Mouse (Mus musculus) neural tube, embryonic 12.5 days (tissue): Measurements from ENCODE around the gene Tnpo1. TPM values are rescaled to one million over a fixed set of nuclear protein-coding genes. Genes with fewer than 3 reads are reported as not detected.
A peak's percentile ranks its signal among the peaks of the same experiment; 100 is the strongest.

Experiments
- ATAC-seq: fragments of 200-750 bp; cut with Nextera tagmentation; 2 replicates; pipeline ENCODE4 v1.8.0; 2017; ENCODE audit warnings: low read depth, mild to moderate bottlenecking, moderate TSS enrichment, moderate library complexity; ENCODE audit not compliant: low FRiP score
- H3K27ac ChIP-seq: fragments of 300-500 bp; sonication (generic); 2 replicates; pipeline ENCODE4 v1.5.1; 2016
- H3K27me3 ChIP-seq: fragments of 300-500 bp; sonication (generic); replicated peaks from 2 replicates; pipeline ENCODE4 v1.6.1; 2016; ENCODE audit warnings: mild to moderate bottlenecking
- H3K36me3 ChIP-seq: fragments of 300-500 bp; sonication (generic); 2 replicates; pipeline ENCODE4 v1.6.1; 2016; ENCODE audit warnings: mild to moderate bottlenecking
- H3K4me1 ChIP-seq: fragments of 300-500 bp; sonication (generic); 2 replicates; pipeline ENCODE4 v1.6.1; 2016
- H3K4me2 ChIP-seq: fragments of 300-500 bp; sonication (generic); replicated peaks from 2 replicates; pipeline ENCODE4 v1.6.1; 2016; ENCODE audit warnings: mild to moderate bottlenecking
- H3K4me3 ChIP-seq: fragments of 300-500 bp; sonication (generic); 2 replicates; pipeline ENCODE4 v1.5.1; 2016
- H3K9ac ChIP-seq: fragments of 300-500 bp; sonication (generic); 2 replicates; pipeline ENCODE4 v1.6.1; 2016; ENCODE audit warnings: mild to moderate bottlenecking
- H3K9me3 ChIP-seq: fragments of 300-500 bp; sonication (generic); 2 replicates; pipeline ENCODE4 v1.6.1; 2016; ENCODE audit warnings: mild to moderate bottlenecking
- WGBS: fragments of 180-500 bp; shearing (Covaris S2); methylation state at CpG from one replicate; pipeline ENCODE4 v1.1.7; 2016; 5-methylcytosine and 5-hydroxymethylcytosine counted together
- polyA plus RNA-seq: library from polyadenylated mRNA; unstranded; fragments of >200 nt; fragmentation: Nextera tagmentation; extraction: Ambion mirVana; gene quantifications from 2 replicates; pipeline ENCODE4 v1.2.1, GENCODE M21; 2016

Gene Tnpo1
- polyA plus RNA-seq, 1 experiment from 2014 or later = 76.4 TPM

GRCm38 (mm10) chr13:98922806-98923205, 3.4 kb downstream of the Tnpo1 start:
- no peak overlapping the region for H3K27ac ChIP-seq
- no peak for ATAC-seq
- no peak overlapping the region for H3K4me3 ChIP-seq
- H3K4me1 ChIP-seq = peaks cover 20% of the 10 kb centered on the region
- H3K27me3 ChIP-seq = no peaks in the 10 kb centered on the region
- H3K9ac ChIP-seq = no peak overlapping the region
- no peaks in the 10 kb centered on the region for H3K9me3 ChIP-seq
- 95% methylated on average over 3 of the region's 3 CpGs for WGBS
- peaks cover 25% of the 10 kb centered on the region for H3K36me3 ChIP-seq
- 0 out of 2 replicates have a peak overlapping the region, but pooled peaks have one; percentile 7 for H3K4me2 ChIP-seq

GRCm38 (mm10) chr13:98921276-98921675, 4.9 kb downstream of the Tnpo1 start:
- peak overlapping the region; percentile 6; the same call in 1 of the 2 replicates for H3K4me2 ChIP-seq
- H3K9ac ChIP-seq = no peak overlapping the region
- no peak for ATAC-seq
- peaks cover 20% of the 10 kb centered on the region for H3K4me1 ChIP-seq
- no peak overlapping the region for H3K4me3 ChIP-seq
- no peaks in the 10 kb centered on the region for H3K9me3 ChIP-seq
- H3K27ac ChIP-seq = no peak overlapping the region
- WGBS = 94% methylated on average over 7 of the region's 7 CpGs
- no peaks in the 10 kb centered on the region for H3K27me3 ChIP-seq
- H3K36me3 ChIP-seq = peaks cover 25% of the 10 kb centered on the region

GRCm38 (mm10) chr13:98920300-98920699, 5.9 kb downstream of the Tnpo1 start:
- no peak overlapping the region for H3K4me2 ChIP-seq
- H3K27ac ChIP-seq = no peak overlapping the region
- no peak overlapping the region for H3K4me3 ChIP-seq
- H3K27me3 ChIP-seq = no peaks in the 10 kb centered on the region
- H3K9ac ChIP-seq = no peak overlapping the region
- H3K36me3 ChIP-seq = peaks cover 25% of the 10 kb centered on the region
- H3K9me3 ChIP-seq = no peaks in the 10 kb centered on the region
- H3K4me1 ChIP-seq = peaks cover 24% of the 10 kb centered on the region
- WGBS = 82% methylated on average over 3 of the region's 3 CpGs
- no peak for ATAC-seq

GRCm38 (mm10) chr13:98919695-98920094, 6.5 kb downstream of the Tnpo1 start:
- WGBS = 91% methylated on average over 8 of the region's 8 CpGs
- no peak overlapping the region for H3K4me3 ChIP-seq
- no peak for ATAC-seq
- H3K27ac ChIP-seq = no peak overlapping the region
- H3K27me3 ChIP-seq = no peaks in the 10 kb centered on the region
- H3K9ac ChIP-seq = no peak overlapping the region
- H3K9me3 ChIP-seq = no peaks in the 10 kb centered on the region
- H3K4me1 ChIP-seq = peaks cover 30% of the 10 kb centered on the region
- H3K36me3 ChIP-seq = peaks cover 25% of the 10 kb centered on the region
- no peak overlapping the region for H3K4me2 ChIP-seq

GRCm38 (mm10) chr13:98917851-98918250, 8.3 kb downstream of the Tnpo1 start:
- Histone ChIP-seq H3K27me3 (no peaks in the 10 kb centered on the region), H3K4me3 (no peak overlapping the region), H3K4me1 (peaks cover 43% of the 10 kb centered on the region), H3K9ac (no peak overlapping the region), H3K36me3 (peaks cover 24% of the 10 kb centered on the region), H3K4me2 (no peak overlapping the region), H3K27ac (no peak overlapping the region), H3K9me3 (no peaks in the 10 kb centered on the region)
- no peak for ATAC-seq
- 95% methylated on average over 2 of the region's 2 CpGs for WGBS

- H3K36me3 ChIP-seq = peaks cover 5% of the 10 kb centered on the region; the same call in 1 of the 2 replicates
- H3K4me1 ChIP-seq = peaks cover 39% of the 10 kb centered on the region
- ATAC-seq = no peak
- no peaks in the 10 kb centered on the region for H3K27me3 ChIP-seq
- no peaks in the 10 kb centered on the region for H3K9me3 ChIP-seq
- H3K27ac ChIP-seq = no peak overlapping the region
- H3K4me3 ChIP-seq = no peak overlapping the region
- H3K9ac ChIP-seq = no peak overlapping the region
- WGBS = 90% methylated on average over 4 of the region's 4 CpGs
- no peak overlapping the region for H3K4me2 ChIP-seq
These were observed 10.6 kb downstream of the Tnpo1 start for GRCm38 (mm10) chr13:98915591-98915990.

- WGBS = 63% methylated on average over 5 of the region's 5 CpGs
- H3K4me3 ChIP-seq = no peak overlapping the region
- no peaks in the 10 kb centered on the region for H3K9me3 ChIP-seq
- no peak for ATAC-seq
- H3K4me2 ChIP-seq = peak overlapping the region; percentile 9; the same call in 1 of the 2 replicates
- H3K9ac ChIP-seq = no peak overlapping the region
- H3K27me3 ChIP-seq = no peaks in the 10 kb centered on the region
- peaks cover 4% of the 10 kb centered on the region; the same call in 1 of the 2 replicates for H3K36me3 ChIP-seq
- no peak overlapping the region for H3K27ac ChIP-seq
- H3K4me1 ChIP-seq = peaks cover 36% of the 10 kb centered on the region
These were observed 11.4 kb downstream of the Tnpo1 start for GRCm38 (mm10) chr13:98914844-98915212.

GRCm38 (mm10) chr13:98914010-98914843, 12.0 kb downstream of the Tnpo1 start:
- Histone ChIP-seq H3K9ac (no peak overlapping the region), H3K36me3 (no peaks in the 10 kb centered on the region), H3K27me3 (no peaks in the 10 kb centered on the region), H3K9me3 (no peaks in the 10 kb centered on the region), H3K4me1 (peaks cover 33% of the 10 kb centered on the region), H3K27ac (no peak overlapping the region), H3K4me3 (no peak overlapping the region), H3K4me2 (0 out of 2 replicates have a peak overlapping the region, but pooled peaks have one; percentile 9)
- no peak for ATAC-seq
- WGBS = 65% methylated on average over 14 of the region's 14 CpGs

GRCm38 (mm10) chr13:98913196-98913595, 13.0 kb downstream of the Tnpo1 start:
- no peak overlapping the region for H3K4me2 ChIP-seq
- no peaks in the 10 kb centered on the region for H3K27me3 ChIP-seq
- no peak for ATAC-seq
- WGBS = 26% methylated on average over 7 of the region's 7 CpGs
- H3K4me1 ChIP-seq = peaks cover 33% of the 10 kb centered on the region
- no peak overlapping the region for H3K4me3 ChIP-seq
- no peaks in the 10 kb centered on the region for H3K9me3 ChIP-seq
- peak overlapping the region; percentile 8; the same call in 1 of the 2 replicates for H3K9ac ChIP-seq
- no peaks in the 10 kb centered on the region for H3K36me3 ChIP-seq
- no peak overlapping the region for H3K27ac ChIP-seq

- Histone ChIP-seq H3K4me3 (no peak overlapping the region), H3K4me1 (peaks cover 33% of the 10 kb centered on the region), H3K27ac (no peak overlapping the region), H3K9ac (no peak overlapping the region), H3K4me2 (no peak overlapping the region), H3K36me3 (no peaks in the 10 kb centered on the region), H3K9me3 (no peaks in the 10 kb centered on the region), H3K27me3 (no peaks in the 10 kb centered on the region)
- 73% methylated on average over 8 of the region's 8 CpGs for WGBS
- ATAC-seq = no peak
These were observed 13.6 kb downstream of the Tnpo1 start for GRCm38 (mm10) chr13:98912602-98913001.

GRCm38 (mm10) chr13:98910801-98911200, 15.4 kb downstream of the Tnpo1 start:
- Histone ChIP-seq H3K4me1 (peaks cover 33% of the 10 kb centered on the region), H3K9ac (no peak overlapping the region), H3K4me2 (no peak overlapping the region), H3K9me3 (no peaks in the 10 kb centered on the region), H3K27ac (no peak overlapping the region), H3K4me3 (no peak overlapping the region), H3K27me3 (no peaks in the 10 kb centered on the region), H3K36me3 (peaks cover 5% of the 10 kb centered on the region)
- WGBS = 72% methylated on average over 3 of the region's 3 CpGs
- no peak for ATAC-seq

GRCm38 (mm10) chr13:98904608-98905007, 21.6 kb downstream of the Tnpo1 start:
- ATAC-seq = no peak
- Histone ChIP-seq H3K27me3 (no peaks in the 10 kb centered on the region), H3K4me1 (no peaks in the 10 kb centered on the region), H3K9me3 (no peaks in the 10 kb centered on the region), H3K4me3 (no peak overlapping the region), H3K36me3 (peaks cover 20% of the 10 kb centered on the region), H3K9ac (no peak overlapping the region), H3K27ac (no peak overlapping the region), H3K4me2 (no peak overlapping the region)
- over 99% methylated on average over 2 of the region's 2 CpGs for WGBS
